Mouse (Mus musculus) mouse embryonic stem cell (cell line): ENCODE measurements around the gene Taok1.

Experiments
- in situ Hi-C, 2 experiments: fragments of 300-500 bp; cut with MboI; formaldehyde crosslinking; loops; 1 replicate in 1 of 2; 3 replicates in 1 of 2; pipeline ENCODE4 v1.14.3; 2019 to 2020; ENCODE audit warnings: low sequenced_read_pairs in 2 of 2, low pct_unique_long_range_greater_than_20kb in 1 of 2, mixed read lengths in 1 of 2; ENCODE audit not compliant: unreplicated experiment in 1 of 2

The Taok1 gene

GRCm38 (mm10) chr11:77498261-77499139, 109.1 kb downstream of the Taok1 start:
- in situ Hi-C loops, result no loop called here

GRCm38 (mm10) chr11:77497851-77498250, 109.8 kb downstream of the Taok1 start:
- in situ Hi-C loops, result no loop called here

- in situ Hi-C loops, result no loop called here
Observed at GRCm38 (mm10) chr11:77497341-77497756, 110.3 kb downstream of the Taok1 start.

GRCm38 (mm10) chr11:77495507-77495906, 112.1 kb downstream of the Taok1 start:
- in situ Hi-C loops, result no loop called here

- in situ Hi-C loops, result no loop called here
Observed at GRCm38 (mm10) chr11:77494782-77495181, 112.8 kb downstream of the Taok1 start.

GRCm38 (mm10) chr11:77494344-77494676, 113.3 kb downstream of the Taok1 start:
- in situ Hi-C loops, result no loop called here

GRCm38 (mm10) chr11:77493512-77494343, 113.9 kb downstream of the Taok1 start, which contains the start of gene Git1:
Gene Git1 (plus strand): TSS chr11:77493562.
- in situ Hi-C loops, result no loop called here

GRCm38 (mm10) chr11:77492911-77493332, 114.7 kb downstream of the Taok1 start:
- in situ Hi-C loops, result no loop called here

GRCm38 (mm10) chr11:77492311-77492871, 115.2 kb downstream of the Taok1 start:
- in situ Hi-C loops, result no loop called here

GRCm38 (mm10) chr11:77491502-77492291, 115.9 kb downstream of the Taok1 start:
- in situ Hi-C loops, result no loop called here

- in situ Hi-C loops, result no loop called here
Observed at GRCm38 (mm10) chr11:77491123-77491501, 116.5 kb downstream of the Taok1 start.

GRCm38 (mm10) chr11:77490451-77490850, 117.2 kb downstream of the Taok1 start:
- in situ Hi-C loops, result no loop called here

GRCm38 (mm10) chr11:77489591-77490235, 117.9 kb downstream of the Taok1 start, which contains the start of gene Ankrd13b:
Gene Ankrd13b (minus strand): TSS chr11:77489678.
- in situ Hi-C loops, result no loop called here

- in situ Hi-C loops, result no loop called here
Observed at GRCm38 (mm10) chr11:77488771-77489581, 118.6 kb downstream of the Taok1 start.

- in situ Hi-C loops, result no loop called here
Observed at GRCm38 (mm10) chr11:77486798-77487197, 120.8 kb downstream of the Taok1 start.

GRCm38 (mm10) chr11:77485229-77485628, 122.4 kb downstream of the Taok1 start:
- in situ Hi-C loops, result no loop called here
